Mouse (Mus musculus) embryonic stem cell, embryonic (primary cell): ENCODE measurements around the gene Rnf183.

Experiments used
- CTCF ChIA-PET, 4 experiments: fragments of 300-600 bp in 2 of 4; fragments of 350-600 bp in 2 of 4; sonication (Branson Sonifier 250); formaldehyde crosslinking; loops; one replicate each; lab custom pipeline; 2022; ENCODE audit warnings: inconsistent platforms in 2 of 4; lab: Charles Lee
- POLR2A ChIA-PET, 4 experiments: fragments of 300-600 bp in 2 of 4; fragments of 350-600 bp in 2 of 4; sonication (Branson Sonifier 250); formaldehyde crosslinking; loops; one replicate each; lab custom pipeline; 2022; ENCODE audit warnings: antibody characterized with exemption in 4 of 4, inconsistent platforms in 1 of 4; lab: Charles Lee

Rnf183 gene

GRCm38 (mm10) chr4:62408601-62409282 is 26.3 kb downstream of the Rnf183 start, which contains the start of the genes Cdc26 and Prpf4:
Cdc26 (minus strand) TSS chr4:62408642.
Prpf4 (plus strand) TSS chr4:62408797.
- CTCF ChIA-PET = interaction anchor here in 3 of 4 experiments (0.6 to 1.9 kb wide), 8 partner anchors 12 to 355 kb away, joined by 3 to 4 read pairs (median 4); partner anchors contain the start of genes Fkbp15 (in 1 of the 3) and Slc31a1 (in 1 of the 3)

GRCm38 (mm10) chr4:62407730-62408582 is 27.1 kb downstream of the Rnf183 start:
- POLR2A ChIA-PET = interaction anchor here (0.5 to 8.8 kb wide), 82 partner anchors 8 to 1278 kb away, joined by 3 to 126 read pairs (median 4); partner anchors contain the start of genes 4933430I17Rik (in 4 of the 4), Pole3 (in 4 of the 4), Fkbp15 (in 3 of the 4) and Slc31a1 (in 3 of the 4)
- CTCF ChIA-PET = interaction anchor here in 3 of 4 experiments (0.7 to 1.9 kb wide), 16 partner anchors 13 to 356 kb away, joined by 3 to 7 read pairs (median 4); partner anchors contain the start of genes Fkbp15 (in 2 of the 3) and Slc31a1 (in 2 of the 3)

More at GRCm38 (mm10) chr4:62408601-62409282, 26.3 kb downstream of the Rnf183 start, which contains the start of the genes Cdc26 and Prpf4:
- POLR2A ChIA-PET = interaction anchor here (0.6 to 8.8 kb wide), 82 partner anchors 9 to 319 kb away, joined by 3 to 126 read pairs (median 4); partner anchors contain the start of genes 4933430I17Rik (in 4 of the 4), Pole3 (in 4 of the 4), Fkbp15 (in 3 of the 4) and Slc31a1 (in 3 of the 4)

- CTCF ChIA-PET = interaction anchor here in 1 of 4 experiments (0.6 to 1.6 kb wide), 8 partner anchors 23 to 358 kb away, joined by 3 to 8 read pairs (median 3); partner anchors contain the start of genes Fkbp15 and Slc31a1
Observed at GRCm38 (mm10) chr4:62406133-62406532, 28.9 kb downstream of the Rnf183 start.

GRCm38 (mm10) chr4:62398956-62399355 is 36.1 kb downstream of the Rnf183 start:
- ChIA-PET CTCF (interaction anchor here in 1 of 4 experiments (0.6 kb wide), 1 partner anchor 82 kb away, joined by 3 read pairs; no protein-coding TSS in a partner anchor), POLR2A (interaction anchor here in 3 of 4 experiments (0.6 to 5.2 kb wide), 21 partner anchors 8 to 117 kb away, joined by 3 to 53 read pairs (median 5); partner anchors contain the start of genes Cdc26 (in 3 of the 3), Fkbp15 (in 3 of the 3), Prpf4 (in 3 of the 3) and Slc31a1 (in 3 of the 3))

More at GRCm38 (mm10) chr4:62406133-62406532, 28.9 kb downstream of the Rnf183 start:
- POLR2A ChIA-PET = interaction anchor here in 3 of 4 experiments (0.6 to 8.8 kb wide), 15 partner anchors 7 to 158 kb away, joined by 3 to 126 read pairs (median 5); partner anchors contain the start of genes Fkbp15 (in 3 of the 3) and Slc31a1 (in 3 of the 3)

GRCm38 (mm10) chr4:62397616-62398365 is 37.3 kb downstream of the Rnf183 start:
- POLR2A ChIA-PET = interaction anchor here in 3 of 4 experiments (0.6 to 5.2 kb wide), 15 partner anchors 8 to 70 kb away, joined by 3 to 53 read pairs (median 5); partner anchors contain the start of genes Fkbp15 (in 3 of the 3), Slc31a1 (in 3 of the 3), Cdc26 (in 2 of the 3) and Prpf4 (in 2 of the 3)

GRCm38 (mm10) chr4:62395806-62396205 is 39.2 kb downstream of the Rnf183 start:
- CTCF ChIA-PET = no interaction called here
- POLR2A ChIA-PET = interaction anchor here in 3 of 4 experiments (0.7 to 2.2 kb wide), 5 partner anchors 11 to 40 kb away, joined by 3 to 11 read pairs (median 5); partner anchors contain the start of genes Cdc26 (in 2 of the 3), Prpf4 (in 2 of the 3), Fkbp15 (in 1 of the 3) and Slc31a1 (in 1 of the 3)

More at GRCm38 (mm10) chr4:62397616-62398365, 37.3 kb downstream of the Rnf183 start:
- CTCF ChIA-PET = interaction anchor here in 1 of 4 experiments (1.0 kb wide), 1 partner anchor 58 kb away, joined by 3 read pairs; no protein-coding TSS in a partner anchor

- ChIA-PET CTCF (interaction anchor here in 2 of 4 experiments (0.6 to 0.7 kb wide), 3 partner anchors 13 to 86 kb away, joined by 3 to 5 read pairs (median 4); no protein-coding TSS in a partner anchor), POLR2A (interaction anchor here in 2 of 4 experiments (0.9 to 8.6 kb wide), 9 partner anchors 9 to 39 kb away, joined by 3 to 56 read pairs (median 13); partner anchors contain the start of genes Cdc26 (in 2 of the 2), Fkbp15 (in 2 of the 2), Prpf4 (in 2 of the 2) and Slc31a1 (in 2 of the 2))
Observed at GRCm38 (mm10) chr4:62393459-62393858, 41.6 kb downstream of the Rnf183 start.

- ChIA-PET CTCF (interaction anchor here in 1 of 4 experiments (1.8 kb wide), 1 partner anchor 16 kb away, joined by 4 read pairs; the partner anchor contains the start of genes Cdc26 and Prpf4), POLR2A (interaction anchor here (0.6 to 8.6 kb wide), 19 partner anchors 8 to 110 kb away, joined by 3 to 56 read pairs (median 5); partner anchors contain the start of genes Cdc26 (in 3 of the 4), Fkbp15 (in 3 of the 4), Prpf4 (in 3 of the 4) and Slc31a1 (in 3 of the 4))
Observed at GRCm38 (mm10) chr4:62391892-62392291, 43.2 kb downstream of the Rnf183 start.

- CTCF ChIA-PET = no interaction called here
- POLR2A ChIA-PET = interaction anchor here in 2 of 4 experiments (0.7 to 8.6 kb wide), 14 partner anchors 7 to 192 kb away, joined by 3 to 56 read pairs (median 6); partner anchors contain the start of genes Fkbp15 (in 2 of the 2), Slc31a1 (in 2 of the 2), Cdc26 (in 1 of the 2) and Prpf4 (in 1 of the 2)
Observed at GRCm38 (mm10) chr4:62389592-62390512, 45.2 kb downstream of the Rnf183 start.

- CTCF ChIA-PET = no interaction called here
- POLR2A ChIA-PET = interaction anchor here in 3 of 4 experiments (0.7 to 7.2 kb wide), 5 partner anchors 10 to 25 kb away, joined by 3 to 79 read pairs (median 3); partner anchors contain the start of genes Fkbp15 (in 3 of the 3) and Slc31a1 (in 3 of the 3)
Observed at GRCm38 (mm10) chr4:62385439-62385838, 49.6 kb downstream of the Rnf183 start.

- ChIA-PET CTCF (interaction anchor here in 1 of 4 experiments (1.1 kb wide), 1 partner anchor 23 kb away, joined by 4 read pairs; no protein-coding TSS in a partner anchor), POLR2A (interaction anchor here in 2 of 4 experiments (0.8 to 7.2 kb wide), 12 partner anchors 8 to 199 kb away, joined by 3 to 79 read pairs (median 4); partner anchors contain the start of genes Cdc26 (in 2 of the 2), Fkbp15 (in 2 of the 2), Prpf4 (in 2 of the 2) and Slc31a1 (in 2 of the 2))
Observed at GRCm38 (mm10) chr4:62384159-62384558, 50.9 kb downstream of the Rnf183 start.

- POLR2A ChIA-PET = interaction anchor here in 2 of 4 experiments (0.8 to 7.2 kb wide), 13 partner anchors 8 to 199 kb away, joined by 3 to 79 read pairs (median 4); partner anchors contain the start of genes Cdc26 (in 2 of the 2), Fkbp15 (in 2 of the 2), Prpf4 (in 2 of the 2) and Slc31a1 (in 2 of the 2)
Observed at GRCm38 (mm10) chr4:62383752-62384151, 51.3 kb downstream of the Rnf183 start.

GRCm38 (mm10) chr4:62383207-62383606 is 51.8 kb downstream of the Rnf183 start:
- ChIA-PET CTCF (interaction anchor here in 1 of 4 experiments (0.6 to 1.1 kb wide), 2 partner anchors 23 to 24 kb away, joined by 3 to 4 read pairs; no protein-coding TSS in a partner anchor), POLR2A (interaction anchor here in 3 of 4 experiments (0.8 to 7.2 kb wide), 16 partner anchors 8 to 200 kb away, joined by 3 to 79 read pairs (median 4); partner anchors contain the start of genes Fkbp15 (in 3 of the 3), Slc31a1 (in 3 of the 3), Cdc26 (in 2 of the 3) and Prpf4 (in 2 of the 3))

More at GRCm38 (mm10) chr4:62383752-62384151, 51.3 kb downstream of the Rnf183 start:
- CTCF ChIA-PET = interaction anchor here in 1 of 4 experiments (0.6 to 1.1 kb wide), 2 partner anchors 22 to 23 kb away, joined by 3 to 4 read pairs; no protein-coding TSS in a partner anchor
